Mouse (Mus musculus) left cerebral cortex, adult 11 months (tissue): ENCODE measurements around the gene Zfp36l2.
A peak's percentile ranks its signal among the peaks of the same experiment; 100 is the strongest.
"Not testable (repeated sequence)": the region's sequence is repeated elsewhere in the genome, so short reads cannot be mapped to it uniquely, and the experiment has no call there.

Experiments
- DNase-seq: peaks from one replicate; pipeline ENCODE4 v3.0.0; 2022; ENCODE audit warnings: low spot score

The Zfp36l2 gene

DNA sequence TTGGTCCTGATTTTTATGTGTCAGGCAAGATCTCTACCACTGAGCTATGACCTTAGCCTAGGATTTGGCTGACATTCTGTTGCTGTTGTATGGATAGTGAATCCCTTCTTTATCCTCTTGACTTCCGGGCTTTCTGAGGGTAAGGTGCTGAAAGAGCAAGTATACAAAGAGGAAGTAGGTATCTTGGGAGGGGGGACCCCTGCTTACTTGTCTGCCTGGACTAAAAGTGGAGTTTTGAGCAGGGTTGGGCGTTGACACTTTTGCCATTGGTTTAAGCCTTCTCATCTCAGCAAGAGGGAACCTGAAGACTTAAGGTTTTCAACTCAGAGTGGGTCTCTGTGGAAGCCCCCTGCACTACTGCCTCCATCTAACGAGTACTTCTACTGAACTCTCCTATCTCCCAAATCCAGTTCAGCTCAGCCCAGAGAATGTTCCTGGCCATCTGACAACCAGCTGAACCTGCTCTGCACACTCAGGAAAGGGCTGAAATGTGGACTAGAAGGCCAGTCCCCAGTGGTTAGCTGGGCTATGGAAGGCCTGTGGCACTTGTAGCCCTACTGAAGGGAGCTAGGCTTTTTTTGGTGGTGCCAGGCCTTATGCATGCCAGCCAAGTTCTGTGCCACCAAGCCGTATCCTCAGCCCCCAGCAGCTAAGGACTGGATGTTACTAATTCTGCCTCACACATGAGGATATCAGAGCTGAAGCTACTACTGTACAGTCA lies 6.7 kb upstream of the Zfp36l2 start:
- no peak for DNase-seq

DNA sequence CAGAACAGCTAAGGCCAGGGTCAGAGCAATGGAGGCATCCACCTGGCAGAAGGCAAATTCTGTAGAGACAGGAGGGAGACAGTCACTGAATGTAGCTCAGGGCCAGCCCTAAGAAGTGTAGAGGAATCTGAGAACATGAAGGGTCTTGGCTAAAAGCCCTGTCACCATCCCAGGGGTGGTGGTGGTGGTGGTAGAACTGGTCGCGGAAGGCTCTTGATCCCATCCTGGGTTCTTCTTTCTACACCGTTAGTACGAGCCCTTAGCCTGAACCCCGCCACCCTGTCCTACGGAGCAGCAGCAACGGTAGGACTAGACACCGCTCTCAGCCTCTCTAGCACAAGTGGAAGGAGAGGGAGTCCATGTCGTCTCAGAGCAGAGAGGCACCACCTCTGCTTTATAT lies 5.7 kb upstream of the Zfp36l2 start:
- no peak for DNase-seq

DNA sequence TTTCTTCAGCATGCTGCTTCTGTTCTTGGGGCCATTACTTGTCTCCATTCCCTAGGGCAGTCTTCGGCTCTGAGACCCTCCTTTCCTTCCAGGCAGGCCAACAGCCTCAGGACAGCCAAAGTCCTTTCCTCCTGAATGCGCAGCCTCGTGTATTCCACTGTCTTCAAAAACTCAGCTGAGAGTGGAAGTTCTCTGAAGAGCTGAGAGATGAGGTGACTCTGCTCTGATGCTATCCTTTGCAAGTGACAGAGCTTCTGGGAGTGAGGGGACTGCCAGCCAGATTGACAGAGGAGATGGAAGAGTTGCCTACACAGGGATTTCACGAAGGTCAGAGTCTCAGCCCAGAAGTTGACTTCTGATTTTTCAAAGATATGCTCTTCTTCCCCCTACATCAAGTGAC lies 4.2 kb upstream of the Zfp36l2 start:
- DNase-seq: no peak

DNA sequence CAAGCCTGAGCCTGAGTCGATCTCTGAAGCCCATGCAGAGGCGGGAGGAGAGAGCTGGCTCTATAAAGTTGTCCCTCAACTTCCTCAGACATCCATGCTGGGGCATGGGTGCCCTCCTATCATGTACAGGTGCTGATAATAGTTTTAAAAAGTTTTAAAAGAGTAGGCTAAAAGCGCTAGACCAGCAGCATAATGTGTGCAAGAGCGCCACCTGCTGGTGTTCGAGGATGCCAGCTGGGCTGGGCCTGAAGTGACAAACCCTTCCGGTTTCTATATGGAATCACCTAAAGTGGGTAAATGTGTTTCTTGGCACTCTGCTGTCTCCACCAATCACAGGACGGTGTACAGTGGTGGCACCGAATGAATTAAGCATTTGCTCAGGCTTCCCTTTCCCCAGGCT lies 3.1 kb upstream of the Zfp36l2 start:
- no peak for DNase-seq

DNA sequence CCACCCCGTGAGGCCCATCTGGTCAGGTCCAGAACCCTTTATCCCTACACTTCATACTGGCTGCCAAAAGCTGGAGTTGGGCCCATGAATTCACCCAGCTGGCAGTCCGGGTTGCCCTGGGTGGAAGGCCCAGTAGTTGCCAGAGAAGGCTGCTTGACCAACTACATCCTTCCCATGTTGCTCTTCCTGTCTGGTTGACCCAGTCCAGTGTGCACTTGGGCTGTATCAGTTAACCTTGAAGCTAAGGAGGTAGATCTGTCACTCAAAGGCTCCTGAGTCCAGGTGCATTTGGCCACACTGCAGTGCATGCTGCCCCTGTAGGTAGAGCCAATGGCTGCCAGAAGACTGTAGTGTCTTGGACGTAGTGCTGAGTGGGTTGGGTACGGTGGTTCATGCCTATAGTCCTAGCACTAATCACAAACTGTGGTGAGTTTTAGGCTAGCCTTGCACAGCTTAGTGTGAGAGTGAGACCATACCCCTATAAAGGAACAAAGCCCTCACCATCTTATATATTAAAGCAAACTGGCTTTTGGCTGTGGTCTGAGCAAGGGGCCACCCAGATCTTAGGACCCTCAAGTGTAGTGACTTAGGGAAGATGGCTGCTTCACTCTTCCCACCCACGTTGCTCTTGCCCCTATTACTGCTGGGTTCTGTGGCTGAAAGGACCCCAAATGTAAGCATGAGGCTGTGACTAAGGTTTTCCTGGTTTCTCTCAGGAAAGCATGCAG lies 1.5 kb upstream of the Zfp36l2 start:
- no peak for DNase-seq

DNA sequence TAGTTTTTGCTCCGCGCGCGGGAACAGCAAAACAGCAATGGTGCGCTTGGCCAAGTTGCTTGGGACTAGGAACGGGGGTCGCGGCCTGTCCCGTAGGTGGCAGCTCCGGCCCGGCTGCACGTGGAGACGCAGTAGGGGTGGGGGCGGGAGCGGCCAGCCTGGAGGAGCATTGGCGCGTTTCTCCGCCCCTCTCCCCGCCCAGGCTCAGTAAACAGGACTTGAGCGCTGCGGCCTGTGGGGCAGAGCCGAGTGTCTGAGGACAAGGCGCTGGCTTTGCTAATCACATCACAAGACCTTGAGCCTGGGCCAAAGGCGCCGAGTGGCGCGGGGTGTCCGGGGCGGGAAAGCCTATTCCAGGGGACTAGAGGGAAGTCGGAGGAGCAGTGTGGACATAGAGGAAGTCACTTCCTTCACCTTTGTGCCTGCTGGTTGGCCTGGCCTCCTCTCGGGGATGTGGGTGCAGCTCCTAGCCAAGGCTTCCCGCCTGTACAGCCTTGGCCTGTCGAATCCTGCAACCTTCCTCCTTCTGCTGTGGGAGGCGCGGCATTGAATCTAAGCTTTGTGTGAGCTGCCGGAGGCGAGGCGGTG lies 721 bp upstream of the Zfp36l2 start:
- DNase-seq: peak; percentile 77

DNA sequence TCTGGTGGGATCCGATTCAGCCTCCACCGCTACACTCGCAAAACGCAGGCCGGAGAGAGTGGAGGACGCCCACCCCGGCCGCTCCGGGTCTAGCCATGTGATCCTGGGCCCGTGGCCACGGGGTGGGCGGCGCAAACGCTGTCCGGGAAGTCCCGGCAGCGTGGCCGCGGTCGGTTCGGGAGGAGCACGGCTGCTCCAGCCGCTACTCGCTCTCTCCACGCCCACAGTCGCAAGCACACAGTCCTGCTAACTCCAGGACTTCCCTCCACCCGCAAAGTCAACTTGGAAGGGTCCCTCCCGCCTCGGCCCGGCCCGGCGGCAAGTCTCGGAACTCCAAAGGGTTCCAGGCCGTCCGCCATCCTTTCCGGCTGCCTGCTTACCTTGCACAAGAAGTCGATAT lies 483 bp downstream of the Zfp36l2 start:
- DNase-seq: not testable (repeated sequence)

DNA sequence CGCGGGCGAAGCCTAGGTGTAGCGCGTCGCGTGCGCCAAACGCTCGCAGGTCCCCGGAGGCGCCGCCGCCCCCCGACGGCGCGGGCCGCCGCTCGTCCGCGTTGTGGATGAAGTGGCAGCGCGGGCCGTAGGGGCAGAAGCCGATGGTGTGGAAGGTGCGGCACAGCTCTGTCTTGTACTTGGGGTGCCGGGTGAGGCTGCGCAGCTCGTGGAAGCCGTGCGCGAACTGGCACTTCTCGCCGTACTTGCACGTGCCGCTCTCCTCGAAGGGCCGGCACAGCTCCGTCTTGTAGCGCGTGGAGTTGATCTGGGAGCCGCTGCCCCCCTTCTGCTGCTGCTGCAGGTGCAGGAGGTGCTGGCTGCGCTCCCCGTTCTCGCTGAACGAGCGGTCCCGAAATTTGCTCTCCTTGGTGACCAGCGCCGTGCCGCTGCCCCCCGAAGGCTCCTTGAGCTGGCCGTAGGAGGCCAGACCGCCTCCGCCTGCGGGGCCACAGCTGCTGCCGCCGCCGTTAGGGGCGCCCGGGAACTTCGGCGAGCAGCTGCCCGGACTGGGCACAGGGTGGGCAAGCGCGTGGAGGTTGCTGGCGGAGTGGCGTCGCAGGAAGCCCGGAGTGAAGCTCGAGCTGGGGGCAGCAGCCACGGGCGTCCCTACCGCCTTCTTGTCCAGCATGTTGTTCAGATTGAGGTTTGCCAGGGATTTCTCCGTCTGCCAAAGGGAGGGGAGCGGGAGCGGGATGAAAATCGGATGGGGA lies 1.1 kb downstream of the Zfp36l2 start:
- DNase-seq: no peak

DNA sequence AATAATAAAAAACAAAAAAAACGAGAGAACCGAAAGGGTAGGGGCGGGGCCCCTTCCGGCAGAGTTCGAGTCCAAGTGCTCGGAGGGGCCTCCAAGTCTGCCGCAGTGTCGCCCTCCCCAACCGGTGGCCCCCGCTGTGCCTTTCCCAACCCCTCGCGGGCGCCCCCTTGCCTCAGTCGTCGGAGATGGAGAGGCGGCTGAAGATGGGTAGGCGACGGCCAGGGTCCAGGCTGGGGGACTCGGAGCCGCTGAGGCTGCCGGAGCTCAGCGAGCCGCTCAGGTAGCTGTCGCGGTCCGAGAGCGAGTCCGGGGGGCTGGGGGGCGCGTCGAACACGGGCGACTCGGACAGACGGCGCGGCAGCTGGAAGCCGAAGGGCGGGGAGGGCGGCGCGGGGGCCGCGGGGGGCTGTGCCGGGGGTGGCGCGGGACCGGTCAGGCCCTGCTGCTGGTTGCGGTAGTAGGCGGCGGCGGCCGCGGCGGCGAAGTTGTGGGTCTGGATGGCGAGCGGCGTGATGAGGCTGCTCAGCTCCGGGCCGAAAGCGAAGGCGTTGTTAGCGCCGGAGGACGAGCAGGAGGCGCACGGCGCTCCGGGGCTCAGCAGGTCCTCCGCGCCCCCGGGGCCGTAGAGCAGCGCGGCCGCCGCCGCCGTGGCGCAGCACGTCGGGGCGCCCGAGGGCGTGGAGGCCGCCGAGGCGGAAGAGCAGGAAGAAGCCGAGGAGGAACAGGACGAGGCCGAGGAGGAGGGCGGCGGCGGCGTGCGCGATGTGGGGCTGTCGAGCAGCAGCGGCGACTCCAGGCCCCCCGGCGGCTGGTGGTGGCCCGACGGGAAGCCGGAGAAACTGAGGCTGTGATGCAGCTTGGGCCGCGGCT lies 1.9 kb downstream of the Zfp36l2 start:
- no peak for DNase-seq

DNA sequence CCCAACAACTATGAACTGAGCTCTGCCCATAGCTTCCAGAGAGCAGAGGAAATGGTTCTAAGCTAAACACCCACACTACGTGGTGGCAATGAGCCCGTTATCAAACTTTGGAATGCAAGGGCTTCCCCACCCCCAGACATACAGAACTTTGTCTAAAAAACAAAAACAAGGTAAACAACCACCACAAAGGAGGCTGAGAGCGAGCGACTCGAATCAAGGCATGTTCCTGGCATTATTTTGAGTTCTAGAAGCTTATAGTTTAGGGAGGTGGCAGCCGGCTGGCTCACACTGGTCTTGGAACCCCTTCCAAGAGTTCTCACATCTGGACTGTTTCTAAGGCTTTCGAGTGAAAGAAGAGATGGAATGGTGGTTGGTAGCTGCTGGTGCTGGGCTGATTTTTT lies 2.7 kb downstream of the Zfp36l2 start:
- no peak for DNase-seq

DNA sequence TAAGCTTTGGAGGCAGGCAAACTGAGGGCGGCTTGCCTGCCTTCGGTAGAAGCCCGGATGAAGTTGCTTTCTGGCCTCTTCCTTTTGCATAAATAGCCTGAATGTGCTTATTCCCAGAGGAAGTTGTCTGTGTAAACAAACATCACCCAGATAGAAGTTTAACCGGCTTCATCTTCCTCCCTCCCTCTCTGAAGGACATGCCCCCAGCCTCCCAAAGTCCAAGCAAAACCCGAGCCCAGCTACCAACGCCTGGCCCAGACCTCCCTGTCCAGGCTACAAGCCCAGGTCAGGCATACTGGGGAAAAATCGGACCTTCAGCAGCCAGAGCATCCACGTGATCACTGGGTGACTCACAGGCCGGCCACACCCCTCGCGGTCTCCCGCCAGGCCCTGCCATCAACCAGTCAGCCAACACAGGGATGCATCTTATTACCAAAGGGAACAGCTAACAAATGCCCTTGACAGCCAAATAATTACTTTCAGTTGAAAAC lies 4.4 kb downstream of the Zfp36l2 start:
- DNase-seq: peak; percentile 71

DNA sequence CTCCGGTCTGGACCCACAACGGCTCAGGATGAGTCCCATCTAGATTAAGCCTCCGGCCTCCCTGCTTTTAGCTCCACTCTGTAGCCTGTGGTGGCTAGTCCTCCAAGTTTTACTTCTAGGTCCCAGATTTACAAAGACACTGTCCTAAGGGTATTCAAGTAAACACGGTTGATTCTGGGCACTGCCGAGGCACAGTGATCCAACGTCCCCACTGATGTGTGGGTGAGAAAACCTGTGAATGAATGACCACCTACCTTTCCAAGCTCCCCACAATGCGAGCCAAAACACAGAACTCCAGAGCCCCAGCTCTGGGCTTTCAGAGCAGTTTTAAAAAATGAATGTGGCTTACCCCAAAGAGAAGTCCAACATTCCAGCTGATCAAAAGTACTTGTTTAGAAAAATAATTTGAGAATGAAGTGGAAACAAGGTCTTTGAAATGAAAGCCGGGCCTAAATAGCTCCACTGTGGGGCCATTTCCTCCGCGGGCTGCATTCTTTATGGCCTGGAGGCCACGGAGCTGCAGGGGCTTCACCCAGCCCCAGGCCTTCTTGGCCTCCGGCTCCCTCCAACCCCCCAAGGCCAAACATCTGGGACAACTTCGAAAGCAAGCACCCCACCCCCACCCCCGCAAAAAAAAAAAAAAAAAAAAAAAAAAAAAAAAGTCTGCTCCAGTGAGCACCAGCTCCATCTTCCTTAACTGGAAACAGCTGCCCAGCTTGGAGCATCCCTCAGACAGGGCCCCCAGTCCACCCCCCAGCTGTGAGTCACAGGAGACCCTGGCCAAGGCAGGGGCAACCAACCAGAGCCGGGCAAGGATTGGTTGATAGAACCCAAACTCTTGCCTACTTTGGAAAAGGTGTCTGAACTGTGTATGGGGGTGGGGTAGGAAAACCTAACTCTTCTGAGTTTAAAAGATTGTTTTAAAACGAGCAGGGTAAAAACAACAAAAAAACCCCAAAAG lies 5.2 kb downstream of the Zfp36l2 start:
- DNase-seq: no peak

DNA sequence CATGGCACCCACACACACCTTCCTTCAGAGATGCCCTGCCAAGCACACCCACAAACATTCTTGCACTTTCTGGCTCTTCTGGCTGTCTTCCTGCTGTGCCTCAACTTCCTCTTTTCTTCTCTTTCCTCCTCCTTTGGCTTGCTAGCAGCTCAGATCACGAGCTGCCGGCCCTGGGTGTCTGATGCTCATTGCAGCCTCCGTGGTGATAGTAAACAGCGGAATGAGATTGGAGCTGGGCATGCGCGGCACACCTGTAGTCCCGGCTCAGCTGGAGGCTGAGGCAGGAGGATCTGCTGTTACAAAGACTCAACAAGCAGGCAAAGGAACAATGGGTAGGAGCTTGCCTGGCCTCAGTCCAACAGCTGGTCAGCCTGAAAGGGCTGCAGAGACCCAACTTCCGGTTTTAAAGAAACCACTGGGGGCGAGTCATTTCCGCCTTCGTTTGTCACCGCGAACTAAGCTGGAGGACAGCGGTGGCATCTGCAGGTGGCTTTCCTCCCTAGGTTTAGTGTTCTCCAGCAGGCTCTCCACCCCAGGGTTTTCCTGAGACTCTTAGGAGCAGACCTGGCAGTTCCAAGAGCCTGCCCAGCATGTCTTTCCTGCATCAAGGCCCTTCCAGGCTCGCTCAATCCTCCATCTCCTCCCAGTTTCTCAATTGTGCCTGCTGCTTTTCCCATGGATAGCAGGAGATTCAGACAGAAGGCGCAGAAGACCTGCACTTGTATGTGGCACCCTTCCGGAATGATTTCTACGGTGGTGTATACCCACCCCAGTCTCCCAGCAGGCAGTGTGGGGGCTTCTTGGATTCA lies 6.0 kb downstream of the Zfp36l2 start:
- no peak for DNase-seq

DNA sequence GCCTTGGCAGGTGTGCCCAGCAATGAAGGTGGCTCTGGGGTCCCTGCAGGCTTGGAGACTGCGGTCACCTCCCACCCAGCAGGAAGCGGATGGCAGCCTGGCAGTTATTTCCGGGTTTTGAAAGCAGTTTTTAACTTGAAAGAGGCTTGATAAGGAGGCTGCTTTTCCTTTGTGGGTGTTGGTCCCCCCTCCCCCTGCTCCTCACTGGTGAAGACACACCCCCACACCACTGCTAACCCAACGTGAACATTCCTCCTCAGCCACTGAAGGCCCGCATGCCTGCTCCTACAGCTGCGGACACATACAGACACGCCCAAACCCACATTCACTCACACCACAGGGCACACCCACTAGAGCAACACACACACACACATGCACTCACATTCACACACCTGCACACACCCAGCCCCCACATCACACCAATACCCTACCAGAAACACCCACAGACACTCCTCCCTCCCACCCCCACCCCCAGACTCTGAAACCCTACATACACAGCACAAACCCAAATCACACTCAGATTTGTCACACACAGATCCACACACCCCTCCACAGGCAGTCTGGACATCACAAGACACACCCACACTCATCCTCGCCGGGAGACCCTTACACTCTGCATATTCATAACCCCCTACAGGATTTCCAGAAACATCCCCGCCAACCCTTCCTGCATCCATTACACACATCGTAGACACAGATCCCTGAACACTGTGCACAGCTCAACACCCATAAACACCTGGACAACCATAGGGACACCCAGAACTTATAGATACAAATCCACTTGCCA lies 6.8 kb downstream of the Zfp36l2 start:
- no peak for DNase-seq

DNA sequence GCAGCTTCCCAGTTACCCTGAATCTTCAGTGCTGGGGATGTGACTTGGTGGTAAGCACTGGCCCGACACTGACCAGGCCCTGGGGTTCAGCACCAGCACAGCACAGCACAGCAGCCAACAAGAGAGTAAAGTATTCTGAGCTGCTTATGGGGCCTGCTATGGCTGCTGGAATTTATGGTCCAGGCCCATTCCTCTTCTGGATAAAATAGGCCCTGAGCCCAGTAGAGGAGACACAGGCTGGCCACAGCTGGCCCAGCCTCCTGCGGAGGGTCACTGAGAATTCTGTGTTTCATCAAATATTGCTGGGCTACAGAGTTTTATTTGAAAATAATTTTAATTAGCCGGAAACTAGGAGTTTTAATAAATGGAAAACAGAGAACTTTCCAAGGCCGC lies 7.8 kb downstream of the Zfp36l2 start:
- no peak for DNase-seq

DNA sequence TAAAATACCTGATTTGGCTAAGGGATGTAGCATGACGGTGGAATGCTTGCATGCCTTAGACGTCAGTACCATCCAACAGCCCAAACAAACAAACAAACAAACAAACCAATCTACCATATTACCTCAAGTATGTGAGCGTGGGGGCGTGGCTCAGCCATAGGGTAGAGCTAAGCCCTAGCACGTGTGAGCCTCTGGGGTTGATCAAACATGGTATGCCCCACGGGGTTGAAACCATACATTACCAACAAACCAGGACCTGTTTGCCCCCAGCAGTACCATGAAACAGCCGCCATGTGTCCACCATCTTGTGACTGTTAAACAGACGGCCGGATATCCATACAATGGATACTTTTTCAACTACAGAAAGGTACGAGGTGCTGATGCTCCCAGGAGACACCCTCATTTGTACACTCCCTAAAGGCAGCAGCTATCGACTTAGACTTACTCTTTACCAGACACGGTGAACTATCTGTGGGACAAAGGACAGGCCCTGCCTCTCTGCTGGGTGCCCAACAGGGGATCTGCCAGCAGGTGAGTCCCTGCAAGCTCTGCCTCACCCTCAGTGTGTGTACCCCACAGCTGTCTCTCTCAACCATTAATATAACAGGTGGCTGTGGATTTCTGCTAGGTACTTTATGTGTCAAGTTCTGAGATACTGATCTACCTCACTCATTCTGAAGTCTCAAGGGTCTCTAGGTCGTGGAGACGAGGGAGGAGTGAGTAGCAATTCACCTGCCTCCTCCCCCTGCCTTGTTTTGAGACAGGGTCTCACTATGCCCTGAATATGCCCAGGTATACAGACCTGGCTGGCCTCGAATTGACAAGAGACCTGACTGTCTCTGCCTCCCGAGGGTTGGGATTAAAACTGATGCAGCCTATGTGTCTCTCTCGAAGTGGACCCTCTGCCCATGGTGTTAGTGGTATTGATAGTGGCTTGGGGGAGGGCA lies 8.4 kb downstream of the Zfp36l2 start:
- DNase-seq: no peak

DNA sequence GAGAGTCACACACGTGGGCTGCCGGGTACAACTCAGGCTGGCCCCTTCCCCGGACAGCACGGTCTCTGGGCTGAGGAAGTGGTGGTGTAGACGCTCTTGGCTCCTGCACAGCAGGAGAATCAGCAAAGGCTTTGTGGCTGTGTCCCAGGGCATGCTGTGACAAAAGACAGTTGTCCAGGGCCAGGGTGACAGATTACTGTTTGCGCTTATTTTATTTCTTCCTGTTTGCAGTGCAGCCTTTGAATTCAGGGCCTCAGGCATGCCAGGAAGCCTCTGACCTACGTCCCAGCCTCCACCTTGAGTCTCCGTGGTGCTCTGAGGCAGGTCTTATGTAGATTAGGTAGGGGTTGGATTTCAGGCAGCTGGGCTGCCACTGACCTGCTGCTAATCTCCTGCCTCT lies 10.3 kb downstream of the Zfp36l2 start:
- no peak for DNase-seq

DNA sequence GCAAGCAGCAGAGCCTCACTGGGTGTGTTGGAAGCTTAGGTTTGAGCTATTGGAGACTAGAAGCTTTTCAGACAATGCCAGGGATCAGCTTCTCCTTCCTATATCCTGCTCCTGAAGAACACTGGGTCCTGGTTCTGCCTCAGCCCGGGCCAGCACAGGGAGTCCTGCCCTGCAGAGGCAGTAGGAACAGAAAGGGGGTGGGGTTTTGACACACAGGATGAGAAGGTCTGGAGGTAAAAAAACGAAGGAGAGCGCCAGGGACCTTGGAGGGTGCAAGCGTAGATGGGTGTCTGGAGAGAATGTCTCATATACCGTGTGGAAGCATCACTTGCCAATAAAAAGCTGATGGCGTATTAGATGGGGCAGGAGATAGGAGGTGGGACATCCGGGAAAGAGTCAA lies 11.3 kb downstream of the Zfp36l2 start:
- no peak for DNase-seq
